Mouse (Mus musculus): ENCODE data around the gene Ntm.

Gene Ntm

GRCm38 (mm10) chr9:29342303-29342702, 620.6 kb downstream of the Ntm start:
- ChIA-PET POLR2A (no interaction called here), CTCF (interaction anchor here in 1 of 4 experiments (0.9 kb wide), 1 partner anchor 243 kb away, joined by 3 read pairs; no protein-coding TSS in a partner anchor)

GRCm38 (mm10) chr9:29341292-29341691, 621.6 kb downstream of the Ntm start:
- POLR2A ChIA-PET, result no interaction called here
- CTCF ChIA-PET, result interaction anchor here in 1 of 4 experiments (0.7 kb wide), 1 partner anchor 67 kb away, joined by 3 read pairs; no protein-coding TSS in a partner anchor

GRCm38 (mm10) chr9:29335671-29336070, 627.3 kb downstream of the Ntm start:
- ChIA-PET POLR2A (interaction anchor here in 1 of 4 experiments (0.6 kb wide), 1 partner anchor 641 kb away, joined by 7 read pairs; no protein-coding TSS in a partner anchor), CTCF (no interaction called here)

GRCm38 (mm10) chr9:29332296-29333090, 630.4 kb downstream of the Ntm start:
- POLR2A ChIA-PET, result no interaction called here
- CTCF ChIA-PET, result no interaction called here

- ChIA-PET POLR2A (no interaction called here), CTCF (interaction anchor here in 3 of 4 experiments (0.5 to 0.6 kb wide), 3 partner anchors 88 to 299 kb away, joined by 3 to 4 read pairs (median 3); no protein-coding TSS in a partner anchor)
Measured at GRCm38 (mm10) chr9:29330486-29330885, 632.5 kb downstream of the Ntm start.

- CTCF ChIA-PET, result interaction anchor here in 1 of 4 experiments (0.6 kb wide), 1 partner anchor 811 kb away, joined by 3 read pairs; no protein-coding TSS in a partner anchor
- POLR2A ChIA-PET, result no interaction called here
Measured at GRCm38 (mm10) chr9:29326283-29326682, 636.7 kb downstream of the Ntm start.

- ChIA-PET POLR2A (no interaction called here), CTCF (no interaction called here)
Measured at GRCm38 (mm10) chr9:29325137-29325536, 637.8 kb downstream of the Ntm start.

- CTCF ChIA-PET, result no interaction called here
- POLR2A ChIA-PET, result no interaction called here
Measured at GRCm38 (mm10) chr9:29319197-29319596, 643.7 kb downstream of the Ntm start.

- POLR2A ChIA-PET, result no interaction called here
Measured at GRCm38 (mm10) chr9:29318676-29319162, 644.2 kb downstream of the Ntm start.

GRCm38 (mm10) chr9:29317623-29318022, 645.3 kb downstream of the Ntm start:
- ChIA-PET POLR2A (no interaction called here), CTCF (no interaction called here)

More at GRCm38 (mm10) chr9:29318676-29319162, 644.2 kb downstream of the Ntm start:
- CTCF ChIA-PET, result no interaction called here

- CTCF ChIA-PET, result no interaction called here
- POLR2A ChIA-PET, result no interaction called here
Measured at GRCm38 (mm10) chr9:29315842-29316241, 647.1 kb downstream of the Ntm start.

- ChIA-PET POLR2A (no interaction called here), CTCF (no interaction called here)
Measured at GRCm38 (mm10) chr9:29306961-29307360, 656.0 kb downstream of the Ntm start.

- POLR2A ChIA-PET, result no interaction called here
Measured at GRCm38 (mm10) chr9:29298340-29298739, 664.6 kb downstream of the Ntm start.

GRCm38 (mm10) chr9:29296752-29297151, 666.2 kb downstream of the Ntm start:
- ChIA-PET CTCF (no interaction called here), POLR2A (interaction anchor here in 1 of 4 experiments (0.7 kb wide), 1 partner anchor 254 kb away, joined by 3 read pairs; no protein-coding TSS in a partner anchor)

More at GRCm38 (mm10) chr9:29298340-29298739, 664.6 kb downstream of the Ntm start:
- CTCF ChIA-PET, result no interaction called here

- ChIA-PET POLR2A (interaction anchor here in 1 of 4 experiments (0.6 kb wide), 1 partner anchor 1810 kb away, joined by 5 read pairs; no protein-coding TSS in a partner anchor), CTCF (no interaction called here)
Measured at GRCm38 (mm10) chr9:29288003-29288704, 674.8 kb downstream of the Ntm start.

- CTCF ChIA-PET, result no interaction called here
- POLR2A ChIA-PET, result no interaction called here
Measured at GRCm38 (mm10) chr9:29285144-29285543, 677.8 kb downstream of the Ntm start.

- POLR2A ChIA-PET, result no interaction called here
Measured at GRCm38 (mm10) chr9:29272861-29273260, 690.1 kb downstream of the Ntm start.

GRCm38 (mm10) chr9:29269988-29270387, 693.0 kb downstream of the Ntm start:
- POLR2A ChIA-PET, result interaction anchor here in 1 of 4 experiments (1.2 kb wide), 1 partner anchor 17 kb away, joined by 3 read pairs; no protein-coding TSS in a partner anchor
- CTCF ChIA-PET, result no interaction called here

More at GRCm38 (mm10) chr9:29272861-29273260, 690.1 kb downstream of the Ntm start:
- CTCF ChIA-PET, result interaction anchor here in 1 of 4 experiments (0.6 kb wide), 1 partner anchor 56 kb away, joined by 3 read pairs; no protein-coding TSS in a partner anchor

GRCm38 (mm10) chr9:29269277-29269646, 693.7 kb downstream of the Ntm start:
- POLR2A ChIA-PET, result no interaction called here
- CTCF ChIA-PET, result no interaction called here

GRCm38 (mm10) chr9:29268583-29269276, 694.2 kb downstream of the Ntm start:
- ChIA-PET CTCF (no interaction called here), POLR2A (no interaction called here)
